Mouse (Mus musculus): ENCODE data around the gene Nr3c2. TPM values are rescaled to one million over a fixed set of nuclear protein-coding genes. Genes with fewer than 3 reads are reported as not detected.

The Nr3c2 gene
- polyA plus RNA-seq, 1 experiment: 1.2 TPM

DNA sequence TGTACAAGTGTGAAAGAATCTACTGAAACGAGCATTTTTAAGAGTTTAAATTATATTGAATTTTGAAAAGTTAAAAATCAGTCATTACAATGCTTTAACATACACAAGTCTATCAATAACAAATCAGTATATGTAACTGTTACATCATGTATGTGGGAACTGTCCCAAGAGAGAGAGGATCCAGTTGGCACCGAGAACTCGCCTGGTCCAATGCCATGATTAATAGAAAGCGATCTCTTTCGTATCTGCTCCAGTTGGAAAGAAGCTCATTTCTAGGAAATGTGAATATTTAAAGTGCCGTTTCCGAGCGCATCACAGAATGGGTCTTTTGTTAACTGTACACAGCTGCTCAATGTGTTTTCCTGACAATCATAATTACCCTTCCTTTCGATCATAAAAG, 288.5 kb downstream of the Nr3c2 start:
- no peaks in the 10 kb centered on the region for H3K36me3 ChIP-seq (ENCODE audit: control insufficient read depth, insufficient read depth, low read length, poor library complexity, severe bottlenecking)
- no peaks in the 10 kb centered on the region for H3K9me3 ChIP-seq (replicated peaks; ENCODE audit: control insufficient read depth, insufficient read depth, low read length, poor library complexity, severe bottlenecking)
- no peaks in the 10 kb centered on the region for H3K27me3 ChIP-seq (ENCODE audit: control insufficient read depth, insufficient read depth, low read length, poor library complexity, severe bottlenecking)
- TF ChIP-seq CTCF (IDR thresholded peaks at IDR 0.05; ENCODE audit: low read depth, low read length) (no peak), EP300 (IDR thresholded peaks at IDR 0.05; ENCODE audit: insufficient read depth, low read depth, low read length) (no peak), POLR2A (IDR thresholded peaks at IDR 0.05; ENCODE audit: insufficient read depth, low read length) (no peak)
- no peak overlapping the region for H3K9ac ChIP-seq (ENCODE audit: low read depth, poor library complexity, severe bottlenecking)
- H3K27ac ChIP-seq (ENCODE audit: insufficient read depth, low read length): no peak overlapping the region
- H3K4me1 ChIP-seq (ENCODE audit: control insufficient read depth, insufficient read depth, low read length): no peaks in the 10 kb centered on the region
- no peak overlapping the region for H3K4me3 ChIP-seq (ENCODE audit: low read depth, low read length)

DNA sequence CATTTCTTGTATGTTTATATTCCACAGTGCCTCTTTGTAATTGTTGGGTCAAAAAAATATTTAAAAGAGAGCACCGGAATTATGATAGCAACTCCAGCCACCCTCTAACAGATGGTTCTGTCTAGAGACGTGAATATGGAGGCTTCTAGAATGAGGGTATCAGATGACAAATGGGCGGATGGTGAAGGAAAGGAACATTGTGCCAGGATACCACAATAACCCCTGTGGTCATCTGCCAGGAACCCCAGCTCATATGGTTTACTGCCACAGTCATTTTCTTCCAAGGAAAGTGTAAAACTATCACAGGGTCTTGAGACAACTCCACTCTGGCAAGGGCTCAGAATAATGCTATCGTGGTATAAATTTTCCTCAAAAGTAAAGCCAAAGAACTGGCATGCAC, 289.1 kb downstream of the Nr3c2 start:
- TF ChIP-seq EP300 (IDR thresholded peaks at IDR 0.05; ENCODE audit: insufficient read depth, low read depth, low read length) (no peak), CTCF (IDR thresholded peaks at IDR 0.05; ENCODE audit: low read depth, low read length) (no peak), POLR2A (IDR thresholded peaks at IDR 0.05; ENCODE audit: insufficient read depth, low read length) (no peak)
- H3K4me3 ChIP-seq (ENCODE audit: low read depth, low read length): no peak overlapping the region
- no peaks in the 10 kb centered on the region for H3K27me3 ChIP-seq (ENCODE audit: control insufficient read depth, insufficient read depth, low read length, poor library complexity, severe bottlenecking)
- no peak overlapping the region for H3K9ac ChIP-seq (ENCODE audit: low read depth, poor library complexity, severe bottlenecking)
- no peak overlapping the region for H3K27ac ChIP-seq (ENCODE audit: insufficient read depth, low read length)
- H3K9me3 ChIP-seq (replicated peaks; ENCODE audit: control insufficient read depth, insufficient read depth, low read length, poor library complexity, severe bottlenecking): no peaks in the 10 kb centered on the region
- H3K4me1 ChIP-seq (ENCODE audit: control insufficient read depth, insufficient read depth, low read length): no peaks in the 10 kb centered on the region
- H3K36me3 ChIP-seq (ENCODE audit: control insufficient read depth, insufficient read depth, low read length, poor library complexity, severe bottlenecking): no peaks in the 10 kb centered on the region

DNA sequence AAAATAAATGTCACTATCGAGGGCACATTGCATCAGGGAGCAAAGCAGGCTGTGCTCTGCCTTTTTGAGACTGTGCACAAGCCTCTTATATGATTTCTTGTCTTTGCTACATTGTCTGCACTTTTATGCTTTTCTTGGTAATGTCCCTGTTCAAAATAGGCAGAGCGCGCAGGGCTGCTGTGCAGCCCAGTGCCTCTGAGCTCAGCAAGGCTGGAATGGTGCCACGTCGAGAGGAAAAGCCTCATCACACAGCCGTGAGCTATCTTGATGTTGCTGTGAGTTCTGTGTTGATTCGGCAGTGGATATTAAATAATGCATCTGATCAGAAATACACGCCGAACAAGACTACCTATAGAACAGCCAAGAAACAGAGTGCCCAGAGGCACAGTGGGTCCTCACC, 290.1 kb downstream of the Nr3c2 start:
- no peak overlapping the region for H3K4me3 ChIP-seq (ENCODE audit: low read depth, low read length)
- no peaks in the 10 kb centered on the region for H3K27me3 ChIP-seq (ENCODE audit: control insufficient read depth, insufficient read depth, low read length, poor library complexity, severe bottlenecking)
- no peak overlapping the region for H3K27ac ChIP-seq (ENCODE audit: insufficient read depth, low read length)
- H3K9me3 ChIP-seq (replicated peaks; ENCODE audit: control insufficient read depth, insufficient read depth, low read length, poor library complexity, severe bottlenecking): no peaks in the 10 kb centered on the region
- no peaks in the 10 kb centered on the region for H3K36me3 ChIP-seq (ENCODE audit: control insufficient read depth, insufficient read depth, low read length, poor library complexity, severe bottlenecking)
- no peak overlapping the region for H3K9ac ChIP-seq (ENCODE audit: low read depth, poor library complexity, severe bottlenecking)
- no peak for TF ChIP-seq EP300 (IDR thresholded peaks at IDR 0.05; ENCODE audit: insufficient read depth, low read depth, low read length)
- TF ChIP-seq POLR2A (IDR thresholded peaks at IDR 0.05; ENCODE audit: insufficient read depth, low read length): no peak
- no peak for TF ChIP-seq CTCF (IDR thresholded peaks at IDR 0.05; ENCODE audit: low read depth, low read length)
- H3K4me1 ChIP-seq (ENCODE audit: control insufficient read depth, insufficient read depth, low read length): no peaks in the 10 kb centered on the region

DNA sequence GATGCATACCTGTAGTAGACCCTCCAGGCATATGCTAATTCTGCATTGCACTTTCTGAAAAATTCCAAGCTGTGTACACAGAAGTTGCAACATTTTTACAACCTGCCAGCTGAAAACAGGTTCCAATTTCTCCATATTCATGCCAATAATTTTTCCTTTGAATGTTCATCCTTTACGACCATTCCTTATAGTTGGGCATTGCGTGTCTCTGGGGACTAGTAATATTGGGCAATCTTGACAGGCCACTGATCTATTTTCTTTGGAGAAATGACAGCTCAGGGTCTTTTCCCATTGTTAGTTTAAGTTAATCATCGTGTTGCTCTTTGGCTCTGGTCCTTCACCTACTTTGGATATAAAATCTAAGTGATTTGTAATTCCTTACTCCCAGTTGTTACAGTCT, 291.2 kb downstream of the Nr3c2 start:
- H3K4me3 ChIP-seq (ENCODE audit: low read depth, low read length): no peak overlapping the region
- no peaks in the 10 kb centered on the region for H3K27me3 ChIP-seq (ENCODE audit: control insufficient read depth, insufficient read depth, low read length, poor library complexity, severe bottlenecking)
- TF ChIP-seq CTCF (IDR thresholded peaks at IDR 0.05; ENCODE audit: low read depth, low read length) (no peak), EP300 (IDR thresholded peaks at IDR 0.05; ENCODE audit: insufficient read depth, low read depth, low read length) (no peak), POLR2A (IDR thresholded peaks at IDR 0.05; ENCODE audit: insufficient read depth, low read length) (no peak)
- no peaks in the 10 kb centered on the region for H3K4me1 ChIP-seq (ENCODE audit: control insufficient read depth, insufficient read depth, low read length)
- H3K36me3 ChIP-seq (ENCODE audit: control insufficient read depth, insufficient read depth, low read length, poor library complexity, severe bottlenecking): no peaks in the 10 kb centered on the region
- H3K9ac ChIP-seq (ENCODE audit: low read depth, poor library complexity, severe bottlenecking): no peak overlapping the region
- H3K27ac ChIP-seq (ENCODE audit: insufficient read depth, low read length): no peak overlapping the region
- no peaks in the 10 kb centered on the region for H3K9me3 ChIP-seq (replicated peaks; ENCODE audit: control insufficient read depth, insufficient read depth, low read length, poor library complexity, severe bottlenecking)

DNA sequence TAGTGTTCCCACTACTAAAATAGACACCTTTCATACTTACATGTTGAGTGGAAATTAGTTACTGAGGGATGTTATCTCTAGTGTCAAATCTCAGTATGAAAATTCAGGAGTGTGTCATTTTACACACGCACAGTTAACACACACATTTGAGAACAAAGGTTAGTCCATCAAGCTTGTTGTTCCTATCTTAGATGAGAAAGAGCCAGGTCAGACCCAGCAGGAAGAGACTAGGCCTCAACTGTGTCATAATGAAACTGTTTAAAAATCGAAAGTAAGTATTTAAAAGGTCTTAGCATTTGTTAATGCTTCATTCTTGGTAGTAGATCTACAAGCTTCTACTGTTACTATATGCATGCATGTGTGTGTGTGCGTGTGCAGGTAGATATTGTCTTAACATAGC, 310.1 kb downstream of the Nr3c2 start:
- Histone ChIP-seq H3K27ac (ENCODE audit: insufficient read depth, low read length) (no peak overlapping the region), H3K27me3 (ENCODE audit: control insufficient read depth, insufficient read depth, low read length, poor library complexity, severe bottlenecking) (no peaks in the 10 kb centered on the region), H3K9ac (ENCODE audit: low read depth, poor library complexity, severe bottlenecking) (no peak overlapping the region), H3K4me1 (ENCODE audit: control insufficient read depth, insufficient read depth, low read length) (no peaks in the 10 kb centered on the region), H3K9me3 (replicated peaks; ENCODE audit: control insufficient read depth, insufficient read depth, low read length, poor library complexity, severe bottlenecking) (no peaks in the 10 kb centered on the region; the same call in 1 of the 2 replicates), H3K4me3 (ENCODE audit: low read depth, low read length) (no peak overlapping the region), H3K36me3 (ENCODE audit: control insufficient read depth, insufficient read depth, low read length, poor library complexity, severe bottlenecking) (no peaks in the 10 kb centered on the region)
- TF ChIP-seq POLR2A (IDR thresholded peaks at IDR 0.05; ENCODE audit: insufficient read depth, low read length): no peak
- no peak for TF ChIP-seq CTCF (IDR thresholded peaks at IDR 0.05; ENCODE audit: low read depth, low read length)
- no peak for TF ChIP-seq EP300 (IDR thresholded peaks at IDR 0.05; ENCODE audit: insufficient read depth, low read depth, low read length)

DNA sequence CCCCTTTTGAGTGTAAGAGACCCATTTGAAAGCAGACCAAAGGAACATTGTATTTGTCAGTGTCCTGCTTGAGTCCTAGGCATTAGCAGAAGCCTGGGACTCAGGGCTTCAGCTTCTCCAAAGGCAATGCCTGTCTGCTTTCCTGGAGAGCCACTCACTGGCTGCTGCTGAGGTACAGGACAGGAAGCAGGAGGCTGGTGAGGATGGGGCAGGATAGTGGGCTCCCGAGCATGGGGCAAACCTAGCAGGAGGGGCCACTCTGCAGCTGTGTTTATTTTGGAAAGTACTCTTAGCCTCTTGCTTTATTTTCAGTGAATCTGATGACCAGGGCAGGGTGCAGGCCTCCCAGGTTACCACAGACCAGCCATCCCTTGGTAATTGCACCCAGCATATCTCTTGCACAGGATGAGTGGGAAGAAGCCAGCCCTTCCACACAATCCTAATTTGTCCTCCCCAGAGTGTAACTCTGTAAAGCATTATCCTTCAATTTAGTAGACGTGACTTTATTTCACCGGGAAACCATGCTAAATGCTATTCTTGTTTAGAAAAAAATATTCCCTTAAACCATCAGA, 314.7 kb downstream of the Nr3c2 start:
- Histone ChIP-seq H3K27me3 (ENCODE audit: control insufficient read depth, insufficient read depth, low read length, poor library complexity, severe bottlenecking) (no peaks in the 10 kb centered on the region), H3K27ac (ENCODE audit: insufficient read depth, low read length) (no peak overlapping the region), H3K9ac (ENCODE audit: low read depth, poor library complexity, severe bottlenecking) (no peak overlapping the region), H3K4me3 (ENCODE audit: low read depth, low read length) (no peak overlapping the region), H3K36me3 (ENCODE audit: control insufficient read depth, insufficient read depth, low read length, poor library complexity, severe bottlenecking) (no peaks in the 10 kb centered on the region), H3K9me3 (replicated peaks; ENCODE audit: control insufficient read depth, insufficient read depth, low read length, poor library complexity, severe bottlenecking) (no peaks in the 10 kb centered on the region), H3K4me1 (ENCODE audit: control insufficient read depth, insufficient read depth, low read length) (no peaks in the 10 kb centered on the region)
- TF ChIP-seq CTCF (IDR thresholded peaks at IDR 0.05; ENCODE audit: low read depth, low read length) (no peak), POLR2A (IDR thresholded peaks at IDR 0.05; ENCODE audit: insufficient read depth, low read length) (no peak), EP300 (IDR thresholded peaks at IDR 0.05; ENCODE audit: insufficient read depth, low read depth, low read length) (no peak)
